Mouse (Mus musculus) erythroblast, embryonic 14.5 days (primary cell): ENCODE data around the gene Naga. TPM values are rescaled to one million over a fixed set of nuclear protein-coding genes. Genes with fewer than 3 reads are reported as not detected.

ENCODE experiments used
- H3K27me3 ChIP-seq: 2 replicates; pipeline ENCODE4 v1.6.1; 2012; ENCODE audit warnings: inconsistent platforms; ENCODE audit not compliant: control insufficient read depth
- H3K36me3 ChIP-seq: 2 replicates; pipeline ENCODE4 v1.6.1; 2012; ENCODE audit warnings: mild to moderate bottlenecking, inconsistent platforms; ENCODE audit not compliant: control insufficient read depth
- H3K4me1 ChIP-seq: 2 replicates; pipeline ENCODE4 v1.6.1; 2012; ENCODE audit warnings: inconsistent platforms; ENCODE audit not compliant: control insufficient read depth
- H3K4me3 ChIP-seq: replicated peaks from 2 replicates; pipeline ENCODE3; 2012; ENCODE audit warnings: moderate library complexity, mild to moderate bottlenecking, inconsistent platforms
- H3K9me3 ChIP-seq: 2 replicates; pipeline ENCODE4 v1.6.1; 2012; ENCODE audit warnings: low read length, inconsistent platforms, mixed read lengths; ENCODE audit not compliant: control insufficient read depth
- GATA1 ChIP-seq: IDR thresholded peaks from 2 replicates; pipeline ENCODE4 v1.6.1; 2012; ENCODE audit warnings: low read length, inconsistent platforms, mixed read lengths
- TAL1 ChIP-seq: IDR thresholded peaks from 3 replicates; pipeline ENCODE4 v1.6.1; 2012; ENCODE audit warnings: low read length, inconsistent platforms, mixed read lengths
- polyA plus RNA-seq: library from polyadenylated mRNA; stranded (reverse); fragments of >175 nt; gene quantifications from 2 replicates; pipeline ENCODE4 v1.2.3, GENCODE M21; 2012

Gene Naga
- 17.6 and 23.0 TPM in 2 replicates for polyA plus RNA-seq

DNA sequence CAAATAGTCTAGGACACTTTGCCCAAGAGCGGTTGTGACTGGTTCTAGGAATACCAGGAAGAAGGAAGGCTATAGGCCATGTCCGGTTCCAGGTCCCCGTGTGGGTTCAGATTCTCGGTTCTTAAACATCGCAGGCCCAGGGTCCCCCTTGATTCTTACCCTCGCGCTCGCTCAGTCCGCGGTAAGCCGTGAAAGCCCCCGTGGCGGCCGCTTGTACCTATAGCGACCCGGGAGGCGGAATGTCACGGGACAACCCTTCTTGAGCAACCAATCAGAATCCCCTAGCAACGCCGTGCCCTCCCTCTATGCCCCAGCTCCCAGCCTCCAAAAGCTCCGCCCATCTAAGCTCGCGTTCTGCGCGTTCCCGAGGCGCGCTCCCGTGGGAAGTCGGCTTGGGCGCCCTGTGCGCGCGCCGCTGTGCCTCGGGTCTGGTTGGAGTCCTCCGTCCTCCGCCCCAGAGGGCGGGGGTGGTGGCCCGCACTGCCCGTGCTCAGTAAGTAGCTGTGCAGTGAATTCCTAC lies at the start of gene Naga, which contains the start of the genes Pheta2 and Smdt1:
Gene Naga, minus strand, starts transcription at position 333 of the 520 bp plus-strand sequence.
Gene Pheta2, plus strand, starts transcription at position 350 of the 520 bp plus-strand sequence.
Gene Smdt1, plus strand, starts transcription at position 367 of the 520 bp plus-strand sequence.
- H3K9me3 ChIP-seq: peaks cover 2% of the 10 kb centered on the region; the same call in 1 of the 2 replicates
- TF ChIP-seq TAL1 (no peak), GATA1 (no peak)
- peaks cover 74% of the 10 kb centered on the region for H3K4me1 ChIP-seq
- H3K4me3 ChIP-seq: peak within 1 kb of the TSS; percentile 91
- H3K27me3 ChIP-seq: no peaks in the 10 kb centered on the region
- peaks cover 53% of the 10 kb centered on the region for H3K36me3 ChIP-seq

- no peaks in the 10 kb centered on the region for H3K4me1 ChIP-seq
- no peaks in the 10 kb centered on the region; the same call in none of the 2 replicates for H3K27me3 ChIP-seq
- no peak for TF ChIP-seq TAL1
- no peak for TF ChIP-seq GATA1
- no peak overlapping the region for H3K4me3 ChIP-seq
- H3K36me3 ChIP-seq: no peaks in the 10 kb centered on the region
- no peaks in the 10 kb centered on the region for H3K9me3 ChIP-seq
Observed at GRCm38 (mm10) chr15:82385729-82386128, 47.0 kb upstream of the Naga start.

- Histone ChIP-seq H3K27me3 (peaks cover 11% of the 10 kb centered on the region), H3K4me1 (peaks cover 8% of the 10 kb centered on the region), H3K4me3 (no peak overlapping the region), H3K9me3 (no peaks in the 10 kb centered on the region), H3K36me3 (no peaks in the 10 kb centered on the region)
- TF ChIP-seq TAL1 (no peak), GATA1 (no peak)
Observed at GRCm38 (mm10) chr15:82382441-82382840, 43.7 kb upstream of the Naga start.

GRCm38 (mm10) chr15:82380714-82381062 lies 42.0 kb upstream of the Naga start:
- no peak overlapping the region for H3K4me3 ChIP-seq
- no peaks in the 10 kb centered on the region for H3K9me3 ChIP-seq
- H3K36me3 ChIP-seq: no peaks in the 10 kb centered on the region; the same call in 1 of the 2 replicates
- peaks cover 11% of the 10 kb centered on the region for H3K27me3 ChIP-seq
- peaks cover 8% of the 10 kb centered on the region for H3K4me1 ChIP-seq
- TF ChIP-seq GATA1: no peak
- no peak for TF ChIP-seq TAL1

- H3K4me1 ChIP-seq: peaks cover 8% of the 10 kb centered on the region
- no peaks in the 10 kb centered on the region; the same call in 1 of the 2 replicates for H3K36me3 ChIP-seq
Observed at GRCm38 (mm10) chr15:82379871-82380713, 41.4 kb upstream of the Naga start, which contains the start of gene Cyp2d22. Gene Cyp2d22, minus strand, starts transcription at chr15:82380260.

DNA sequence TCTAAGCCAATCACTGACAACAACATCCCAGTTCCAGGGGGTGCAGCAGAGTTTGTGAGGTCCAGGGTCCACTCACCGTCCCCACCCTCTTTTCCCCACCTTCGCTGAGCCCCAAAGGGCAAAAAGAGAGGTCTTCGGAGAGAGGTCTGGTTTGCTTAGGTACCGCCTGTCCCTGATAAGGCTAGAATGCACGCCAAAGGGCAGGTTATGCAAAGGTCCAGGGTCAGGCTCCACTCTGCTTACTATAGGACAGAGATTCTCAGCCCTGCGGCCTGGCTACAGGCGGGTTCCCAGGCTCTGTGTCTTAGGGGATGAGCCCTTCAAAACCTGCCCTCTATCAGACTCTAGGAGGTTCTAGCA lies 40.8 kb upstream of the Naga start:
- peaks cover 11% of the 10 kb centered on the region for H3K27me3 ChIP-seq
- H3K4me3 ChIP-seq: peak overlapping the region; percentile 52
- TF ChIP-seq TAL1 (no peak), GATA1 (no peak)
- H3K9me3 ChIP-seq: no peaks in the 10 kb centered on the region
- H3K36me3 ChIP-seq: no peaks in the 10 kb centered on the region; the same call in 1 of the 2 replicates
- peaks cover 8% of the 10 kb centered on the region for H3K4me1 ChIP-seq

More at GRCm38 (mm10) chr15:82379871-82380713, 41.4 kb upstream of the Naga start, which contains the start of gene Cyp2d22:
- Histone ChIP-seq H3K9me3 (no peaks in the 10 kb centered on the region), H3K27me3 (peaks cover 11% of the 10 kb centered on the region), H3K4me3 (peak within 1 kb of the TSS; percentile 52)
- no peak for TF ChIP-seq TAL1
- TF ChIP-seq GATA1: no peak

GRCm38 (mm10) chr15:82378261-82379180 lies 39.8 kb upstream of the Naga start:
- H3K27me3 ChIP-seq: peaks cover 13% of the 10 kb centered on the region
- H3K36me3 ChIP-seq: peaks cover 7% of the 10 kb centered on the region; the same call in 1 of the 2 replicates
- TF ChIP-seq TAL1 (no peak), GATA1 (no peak)
- peaks cover 8% of the 10 kb centered on the region for H3K4me1 ChIP-seq
- no peaks in the 10 kb centered on the region for H3K9me3 ChIP-seq
- no peak overlapping the region for H3K4me3 ChIP-seq

DNA sequence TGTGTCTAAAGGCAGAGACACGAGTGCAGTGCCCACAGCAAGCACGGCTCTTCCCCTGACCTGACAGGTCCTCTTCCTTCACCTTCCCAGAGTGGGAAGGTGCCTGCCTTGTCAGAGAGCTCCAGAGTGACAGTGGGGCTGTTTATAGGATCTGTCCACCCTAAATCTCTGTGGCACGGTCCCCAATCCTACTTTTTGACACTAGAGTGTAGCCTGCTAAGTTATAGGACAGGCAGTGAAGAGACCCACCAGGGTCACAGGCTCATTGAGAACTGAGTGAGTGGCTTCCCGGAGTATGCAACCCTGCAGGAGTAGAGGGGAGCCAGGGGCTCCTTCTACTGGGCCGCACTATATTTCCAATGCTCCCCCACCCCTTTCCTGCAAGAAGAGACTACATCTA lies 39.0 kb upstream of the Naga start:
- peaks cover 12% of the 10 kb centered on the region; the same call in 1 of the 2 replicates for H3K36me3 ChIP-seq
- no peaks in the 10 kb centered on the region for H3K9me3 ChIP-seq
- H3K4me1 ChIP-seq: peaks cover 8% of the 10 kb centered on the region
- H3K27me3 ChIP-seq: peaks cover 13% of the 10 kb centered on the region
- TF ChIP-seq TAL1 (no peak), GATA1 (no peak)
- no peak overlapping the region for H3K4me3 ChIP-seq
